Mouse (Mus musculus): ENCODE data around the gene Fbxo11. TPM values are rescaled to one million over a fixed set of nuclear protein-coding genes. Genes with fewer than 3 reads are reported as not detected.

Gene Fbxo11
- polyA plus RNA-seq, 1 experiment, result 110 TPM

GRCm38 (mm10) chr17:88098181-88098852 lies 33.2 kb upstream of the Fbxo11 start:
- no peak overlapping the region for H3K4me3 ChIP-seq (ENCODE audit: insufficient read depth, low read length)
- TF ChIP-seq POLR2A (IDR thresholded peaks at IDR 0.05; ENCODE audit: low read depth, low read length) (no peak), CTCF (IDR thresholded peaks at IDR 0.05; ENCODE audit: borderline replicate concordance, insufficient read depth, low read length) (no peak)
- no peaks in the 10 kb centered on the region for H3K4me1 ChIP-seq (ENCODE audit: control insufficient read depth, insufficient read depth, low read length)
- no peak overlapping the region for H3K27ac ChIP-seq (ENCODE audit: insufficient read depth, low read length)

DNA sequence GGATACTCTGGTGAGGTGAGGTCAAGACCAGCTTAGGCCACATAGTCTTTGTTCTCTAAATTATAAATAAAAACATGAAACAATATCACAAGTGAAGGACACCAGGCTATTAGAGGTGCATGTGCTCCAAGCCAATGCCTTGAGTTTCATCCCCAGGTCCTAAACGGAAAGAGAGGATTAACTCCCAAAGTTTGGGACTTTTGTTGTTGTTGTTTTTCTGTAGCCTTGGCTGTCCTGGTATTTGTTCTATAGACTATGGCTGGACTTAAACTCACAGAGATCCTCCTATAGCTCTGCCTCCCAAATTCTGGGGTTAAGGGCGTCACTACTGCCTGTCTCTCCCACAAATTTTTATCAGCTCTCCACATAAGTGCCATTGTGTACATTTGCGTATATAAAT lies 32.5 kb upstream of the Fbxo11 start:
- Histone ChIP-seq H3K4me1 (ENCODE audit: control insufficient read depth, insufficient read depth, low read length) (no peaks in the 10 kb centered on the region), H3K27ac (ENCODE audit: insufficient read depth, low read length) (no peak overlapping the region), H3K4me3 (ENCODE audit: insufficient read depth, low read length) (no peak overlapping the region)
- TF ChIP-seq POLR2A (IDR thresholded peaks at IDR 0.05; ENCODE audit: low read depth, low read length), result no peak
- no peak for TF ChIP-seq CTCF (IDR thresholded peaks at IDR 0.05; ENCODE audit: borderline replicate concordance, insufficient read depth, low read length)

DNA sequence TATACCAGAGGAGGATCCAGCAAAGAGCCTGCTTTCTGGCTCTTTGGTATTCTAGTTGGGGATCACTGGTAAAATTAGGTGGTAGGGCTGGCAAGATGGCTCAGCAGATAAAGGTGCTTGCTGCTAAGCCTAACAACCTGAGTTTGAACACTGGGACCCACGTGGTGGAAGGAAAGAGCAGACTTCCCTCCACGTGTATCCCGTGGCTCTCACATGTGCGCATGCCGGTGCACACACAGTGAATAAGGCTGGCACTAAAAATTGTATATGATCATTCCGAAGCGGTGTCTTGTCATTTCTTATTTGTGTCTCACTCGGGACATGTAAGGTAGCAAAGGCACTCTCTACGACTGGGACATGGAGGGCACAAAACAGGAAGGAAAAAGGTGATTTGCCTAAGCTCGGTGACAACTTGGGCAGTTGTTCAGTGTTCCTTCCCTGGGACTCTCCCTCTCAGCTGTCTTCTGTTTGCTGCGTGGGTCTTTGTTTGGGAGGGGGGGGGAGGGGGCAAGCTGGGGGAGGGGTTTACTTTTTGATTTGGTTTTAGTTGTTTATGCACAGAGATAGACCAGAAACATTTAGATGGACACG lies 31.8 kb upstream of the Fbxo11 start:
- Histone ChIP-seq H3K4me3 (ENCODE audit: insufficient read depth, low read length) (no peak overlapping the region), H3K27ac (ENCODE audit: insufficient read depth, low read length) (no peak overlapping the region), H3K4me1 (ENCODE audit: control insufficient read depth, insufficient read depth, low read length) (no peaks in the 10 kb centered on the region)
- no peak for TF ChIP-seq CTCF (IDR thresholded peaks at IDR 0.05; ENCODE audit: borderline replicate concordance, insufficient read depth, low read length)
- TF ChIP-seq POLR2A (IDR thresholded peaks at IDR 0.05; ENCODE audit: low read depth, low read length), result no peak

- TF ChIP-seq CTCF (IDR thresholded peaks at IDR 0.05; ENCODE audit: borderline replicate concordance, insufficient read depth, low read length) (no peak), POLR2A (IDR thresholded peaks at IDR 0.05; ENCODE audit: low read depth, low read length) (no peak)
- Histone ChIP-seq H3K4me1 (ENCODE audit: control insufficient read depth, insufficient read depth, low read length) (no peaks in the 10 kb centered on the region), H3K27ac (ENCODE audit: insufficient read depth, low read length) (no peak overlapping the region)
Measured at GRCm38 (mm10) chr17:88095517-88096198, 30.6 kb upstream of the Fbxo11 start.

DNA sequence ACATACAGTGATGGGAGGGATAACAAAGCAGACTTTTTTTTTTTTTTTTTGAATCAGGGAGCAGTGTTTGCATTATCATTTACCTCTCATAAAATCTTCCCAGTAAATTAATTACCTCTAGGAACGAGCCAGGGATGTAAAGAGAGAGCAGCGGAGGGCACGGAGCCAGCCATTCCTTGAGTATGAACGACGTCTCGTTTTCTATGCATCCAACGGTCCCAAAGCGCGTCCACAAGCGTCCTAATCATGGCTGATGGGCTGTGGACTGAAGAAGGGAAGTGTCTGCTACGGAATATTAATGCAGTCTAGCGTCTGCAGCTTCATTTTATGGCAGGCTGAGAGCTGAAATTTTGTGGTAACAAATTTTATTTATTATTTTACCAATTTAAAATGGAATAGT lies 29.2 kb upstream of the Fbxo11 start:
- H3K4me1 ChIP-seq (ENCODE audit: control insufficient read depth, insufficient read depth, low read length), result no peaks in the 10 kb centered on the region
- no peak overlapping the region for H3K4me3 ChIP-seq (ENCODE audit: insufficient read depth, low read length)
- H3K27ac ChIP-seq (ENCODE audit: insufficient read depth, low read length), result no peak overlapping the region
- no peak for TF ChIP-seq POLR2A (IDR thresholded peaks at IDR 0.05; ENCODE audit: low read depth, low read length)
- no peak for TF ChIP-seq CTCF (IDR thresholded peaks at IDR 0.05; ENCODE audit: borderline replicate concordance, insufficient read depth, low read length)

More at GRCm38 (mm10) chr17:88095517-88096198, 30.6 kb upstream of the Fbxo11 start:
- H3K4me3 ChIP-seq (ENCODE audit: insufficient read depth, low read length), result no peak overlapping the region

DNA sequence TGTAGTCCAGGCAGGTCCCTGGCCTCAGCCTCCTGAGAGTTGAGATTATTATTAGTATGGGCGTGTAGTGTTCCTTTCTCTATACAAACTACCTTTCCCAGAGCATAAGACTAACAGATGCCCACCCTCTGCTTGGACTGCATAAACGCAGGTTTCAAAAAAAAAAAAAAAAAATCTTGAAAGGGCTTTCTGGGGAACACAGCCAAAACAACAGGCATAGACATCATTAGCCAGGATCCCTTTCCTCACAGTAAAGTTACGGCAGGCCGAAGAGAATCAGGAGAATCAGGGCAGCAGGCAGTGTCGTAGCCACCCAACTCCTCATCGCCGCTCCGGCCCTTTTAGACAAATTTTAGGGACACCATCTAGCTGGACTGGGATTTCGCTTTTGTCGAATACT lies 28.7 kb upstream of the Fbxo11 start:
- H3K4me1 ChIP-seq (ENCODE audit: control insufficient read depth, insufficient read depth, low read length), result no peaks in the 10 kb centered on the region
- no peak overlapping the region for H3K27ac ChIP-seq (ENCODE audit: insufficient read depth, low read length)
- TF ChIP-seq CTCF (IDR thresholded peaks at IDR 0.05; ENCODE audit: borderline replicate concordance, insufficient read depth, low read length) (no peak), POLR2A (IDR thresholded peaks at IDR 0.05; ENCODE audit: low read depth, low read length) (no peak)
- H3K4me3 ChIP-seq (ENCODE audit: insufficient read depth, low read length), result no peak overlapping the region

DNA sequence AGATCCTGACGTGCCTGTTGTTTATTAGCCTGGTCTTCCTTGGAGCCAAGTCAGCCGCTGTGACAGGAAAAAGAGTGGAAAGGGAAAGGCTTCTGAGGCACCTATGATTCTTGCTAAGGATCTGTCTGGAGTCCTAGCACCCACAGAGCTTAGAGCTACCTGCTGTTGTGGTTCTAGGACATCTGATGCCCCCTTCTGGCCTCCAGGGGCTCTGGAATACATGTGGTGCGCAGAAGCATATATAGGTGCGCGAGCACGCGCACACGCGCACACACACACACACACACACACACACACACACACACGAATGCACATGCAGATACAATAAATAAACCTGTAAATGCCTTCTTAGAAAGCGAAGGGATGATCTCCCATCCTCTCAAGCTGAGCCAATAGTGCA lies 20.9 kb upstream of the Fbxo11 start:
- TF ChIP-seq POLR2A (IDR thresholded peaks at IDR 0.05; ENCODE audit: low read depth, low read length) (no peak), CTCF (IDR thresholded peaks at IDR 0.05; ENCODE audit: borderline replicate concordance, insufficient read depth, low read length) (no peak)
- H3K27ac ChIP-seq (ENCODE audit: insufficient read depth, low read length), result no peak overlapping the region
- H3K4me3 ChIP-seq (ENCODE audit: insufficient read depth, low read length), result no peak overlapping the region
- H3K4me1 ChIP-seq (ENCODE audit: control insufficient read depth, insufficient read depth, low read length), result no peaks in the 10 kb centered on the region

GRCm38 (mm10) chr17:88081446-88081845 lies 16.4 kb upstream of the Fbxo11 start:
- Histone ChIP-seq H3K27ac (ENCODE audit: insufficient read depth, low read length) (no peak overlapping the region), H3K4me1 (ENCODE audit: control insufficient read depth, insufficient read depth, low read length) (no peaks in the 10 kb centered on the region)

DNA sequence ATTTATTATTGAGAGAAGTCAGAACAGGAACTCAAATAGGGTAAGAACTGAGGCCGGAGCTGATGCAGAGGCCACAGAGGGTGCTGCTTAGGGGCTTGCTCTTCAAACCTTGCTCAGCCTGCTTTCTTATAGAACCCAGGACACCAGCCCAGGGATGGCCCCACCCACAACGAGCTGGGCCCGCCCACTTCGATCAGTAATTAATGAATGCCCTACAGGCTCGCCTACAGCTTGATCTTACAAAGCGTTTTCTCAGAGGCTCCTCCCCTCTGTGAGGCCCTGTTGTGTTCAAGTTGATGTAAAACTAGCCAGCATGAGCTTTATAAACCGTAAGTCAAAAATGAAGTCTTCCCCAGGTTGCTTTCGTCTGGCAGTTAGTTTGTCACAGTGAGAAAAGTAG lies 14.7 kb upstream of the Fbxo11 start:
- Histone ChIP-seq H3K4me1 (ENCODE audit: control insufficient read depth, insufficient read depth, low read length) (no peaks in the 10 kb centered on the region), H3K27ac (ENCODE audit: insufficient read depth, low read length) (no peak overlapping the region), H3K4me3 (ENCODE audit: insufficient read depth, low read length) (no peak overlapping the region)
- TF ChIP-seq CTCF (IDR thresholded peaks at IDR 0.05; ENCODE audit: borderline replicate concordance, insufficient read depth, low read length), result no peak
- no peak for TF ChIP-seq POLR2A (IDR thresholded peaks at IDR 0.05; ENCODE audit: low read depth, low read length)

More at GRCm38 (mm10) chr17:88081446-88081845, 16.4 kb upstream of the Fbxo11 start:
- no peak overlapping the region for H3K4me3 ChIP-seq (ENCODE audit: insufficient read depth, low read length)
- no peak for TF ChIP-seq CTCF (IDR thresholded peaks at IDR 0.05; ENCODE audit: borderline replicate concordance, insufficient read depth, low read length)
- no peak for TF ChIP-seq POLR2A (IDR thresholded peaks at IDR 0.05; ENCODE audit: low read depth, low read length)

DNA sequence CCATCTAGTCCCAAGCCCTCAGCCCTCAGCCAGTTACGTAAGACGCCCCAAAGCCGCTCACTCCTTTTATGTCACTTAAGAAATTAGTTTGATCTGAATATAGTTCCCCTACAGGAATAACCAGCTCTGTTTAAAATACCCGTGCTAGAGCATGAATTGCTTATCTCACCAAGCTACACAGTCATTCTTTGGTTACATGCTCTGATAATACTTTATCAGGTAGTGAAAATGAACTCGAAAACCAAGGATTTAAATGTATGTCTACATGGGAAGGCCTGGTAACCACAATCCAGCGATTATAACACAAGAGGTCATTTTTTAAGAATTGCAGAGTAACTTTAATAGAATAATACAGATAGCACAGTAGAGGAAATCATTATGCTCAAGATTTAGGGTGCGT lies 7.0 kb upstream of the Fbxo11 start:
- Histone ChIP-seq H3K27ac (ENCODE audit: insufficient read depth, low read length) (no peak overlapping the region), H3K4me1 (ENCODE audit: control insufficient read depth, insufficient read depth, low read length) (no peaks in the 10 kb centered on the region), H3K4me3 (ENCODE audit: insufficient read depth, low read length) (no peak overlapping the region)
- TF ChIP-seq CTCF (IDR thresholded peaks at IDR 0.05; ENCODE audit: borderline replicate concordance, insufficient read depth, low read length), result no peak
